Comparison of ENCODE assay signal across 14 mouse cellular contexts in genomic region chr13:37451021-37451420, GRCm38 (mm10).
DNase-seq lines count a peak whose midpoint lies in the region; ATAC-seq and TF ChIP-seq lines count a peak whose summit lies in the region.
"Had no signal": no experiment of that assay in that cellular context is flagged by ENCODE, and none has a peak within 500 bp of the region (broad histone marks: within the 10 kb centered on the region; RNA-seq: fewer than 3 reads in every experiment).

No protein-coding gene starts in this region.

- H3K36me3 ChIP-seq in heart, embryonic 13.5 days: no peaks in the 10 kb centered on the region
- H3K36me3 ChIP-seq in kidney, embryonic 15.5 days: no peaks in the 10 kb centered on the region
- H3K36me3 ChIP-seq in lung, embryonic 14.5 days (ENCODE audit: insufficient read depth): no peaks in the 10 kb centered on the region
- H3K36me3 ChIP-seq in macrophage (ENCODE audit: inconsistent target): no peaks in the 10 kb centered on the region
- H3K36me3 ChIP-seq: limb, embryonic 12.5 days had no signal

- peak overlapping the region; percentile 63 for H3K27ac ChIP-seq in heart, embryonic 13.5 days (replicated peaks)
- peak overlapping the region; percentile 91 for H3K27ac ChIP-seq in kidney, embryonic 15.5 days
- peak overlapping the region; percentile 88 for H3K27ac ChIP-seq in lung, embryonic 14.5 days (ENCODE audit: low read depth)
- peak overlapping the region; percentile 93 for H3K27ac ChIP-seq in macrophage
- H3K27ac ChIP-seq: limb, embryonic 12.5 days had no signal

- no peaks in the 10 kb centered on the region for H3K9me3 ChIP-seq in heart, embryonic 13.5 days
- H3K9me3 ChIP-seq in kidney, embryonic 15.5 days (replicated peaks): no peaks in the 10 kb centered on the region
- no peaks in the 10 kb centered on the region for H3K9me3 ChIP-seq in lung, embryonic 14.5 days (ENCODE audit: low read depth, low read length)
- H3K9me3 ChIP-seq: limb, embryonic 12.5 days had no signal

- H3K4me1 ChIP-seq in heart, embryonic 13.5 days: peaks cover 43% of the 10 kb centered on the region
- H3K4me1 ChIP-seq in kidney, embryonic 15.5 days: peaks cover 48% of the 10 kb centered on the region
- H3K4me1 ChIP-seq in lung, embryonic 14.5 days (ENCODE audit: insufficient read depth): peaks cover 35% of the 10 kb centered on the region

- H3K27me3 ChIP-seq in heart, embryonic 13.5 days (replicated peaks): no peaks in the 10 kb centered on the region
- H3K27me3 ChIP-seq in kidney, embryonic 15.5 days: no peaks in the 10 kb centered on the region
- H3K27me3 ChIP-seq in lung, embryonic 14.5 days (ENCODE audit: insufficient read depth, low read length): no peaks in the 10 kb centered on the region

- no peak overlapping the region for H3K9ac ChIP-seq in heart, embryonic 13.5 days
- no peak overlapping the region for H3K9ac ChIP-seq in kidney, embryonic 15.5 days
- no peak overlapping the region for H3K9ac ChIP-seq in lung, embryonic 14.5 days
- H3K9ac ChIP-seq: limb, embryonic 12.5 days had no signal

- TF ChIP-seq CTCF in lung, embryonic 14.5 days (IDR thresholded peaks at IDR 0.05; ENCODE audit: low read depth): no peak

- H3K4me2 ChIP-seq in heart, embryonic 13.5 days: no peak overlapping the region
- no peak overlapping the region for H3K4me2 ChIP-seq in kidney, embryonic 15.5 days
- no peak overlapping the region for H3K4me2 ChIP-seq in lung, embryonic 14.5 days

- 83% methylated on average over 5 of the region's 5 CpGs for WGBS in heart, embryonic 13.5 days
- 78% methylated on average over 5 of the region's 5 CpGs for WGBS in kidney, embryonic 15.5 days
- WGBS in lung, embryonic 14.5 days: 80% methylated on average over 5 of the region's 5 CpGs
- WGBS in macrophage (ENCODE audit: missing documents): 94% methylated on average over 5 of the region's 5 CpGs

- no peak for ATAC-seq in heart, embryonic 13.5 days (ENCODE audit: extremely low read depth, insufficient number of reproducible peaks, low FRiP score, low TSS enrichment)
- ATAC-seq in kidney, embryonic 15.5 days (replicated peaks; ENCODE audit: low FRiP score): no peak
- no peak for ATAC-seq in lung, embryonic 14.5 days (ENCODE audit: insufficient read depth)
- ATAC-seq: forebrain, embryonic 14.5 days had no signal

- no peak overlapping the region for H3K4me3 ChIP-seq in heart, embryonic 13.5 days
- no peak overlapping the region for H3K4me3 ChIP-seq in kidney, embryonic 15.5 days (replicated peaks)
- no peak overlapping the region for H3K4me3 ChIP-seq in lung, embryonic 14.5 days (ENCODE audit: low read depth, low read length)
- H3K4me3 ChIP-seq in macrophage (ENCODE audit: inconsistent target): no peak overlapping the region
- H3K4me3 ChIP-seq: erythroblast, embryonic 14.5 days; limb, embryonic 12.5 days had no signal

- H3K79me2 ChIP-seq in macrophage (ENCODE audit: inconsistent target): no peaks in the 10 kb centered on the region

- no peak for DNase-seq in heart, adult 9 months (ENCODE audit: low spot score in 2 of 2)
- no peak for DNase-seq in kidney, postnatal 4 days
- no peak for DNase-seq in lung, embryonic 14.5 days
- no peak for DNase-seq in lung, postnatal 25 days (ENCODE audit: low spot score)
- no peak for DNase-seq in thymus, adult 18-20 months
- DNase-seq: adrenal gland, adult 8-10 months; cerebellum, adult 11-12 months; thymus, postnatal 36 days had no signal
